Mouse (Mus musculus) splenic B cell, adult 2 months (primary cell): ENCODE data around the gene Arl2.
A peak's percentile ranks its signal among the peaks of the same experiment; 100 is the strongest.

Source experiments
- DNase-seq: peaks from one replicate; pipeline ENCODE4 v3.0.0-alpha.2; 2011; ENCODE audit warnings: low read depth, low spot score
- H3K27me3 ChIP-seq: 2 replicates; pipeline ENCODE4 v1.6.1; 2012; ENCODE audit warnings: mild to moderate bottlenecking, low read length, moderate library complexity, mixed read lengths; ENCODE audit not compliant: control insufficient read depth, poor library complexity, insufficient read depth, severe bottlenecking
- H3K36me3 ChIP-seq: 2 replicates; pipeline ENCODE4 v1.6.1; 2012; ENCODE audit warnings: mild to moderate bottlenecking, low read length, moderate library complexity, mixed read lengths; ENCODE audit not compliant: control insufficient read depth, poor library complexity, insufficient read depth, severe bottlenecking

Gene Arl2

GRCm38 (mm10) chr19:6141394-6141749 is at the start of gene Arl2:
Arl2 (minus strand) TSS chr19:6141548.
- H3K27me3 ChIP-seq: no peaks in the 10 kb centered on the region
- peak; percentile 90 for DNase-seq
- H3K36me3 ChIP-seq: no peaks in the 10 kb centered on the region; the same call in 1 of the 2 replicates

GRCm38 (mm10) chr19:6184131-6184530 is 42.8 kb upstream of the Arl2 start, which contains the start of gene Majin:
Majin (plus strand) TSS chr19:6184388.
- DNase-seq: no peak
- H3K36me3 ChIP-seq: no peaks in the 10 kb centered on the region

GRCm38 (mm10) chr19:6182534-6182933 is 41.2 kb upstream of the Arl2 start:
- H3K36me3 ChIP-seq: no peaks in the 10 kb centered on the region
- no peaks in the 10 kb centered on the region for H3K27me3 ChIP-seq
- peak; percentile 10 for DNase-seq

More at GRCm38 (mm10) chr19:6184131-6184530, 42.8 kb upstream of the Arl2 start, which contains the start of gene Majin:
- no peaks in the 10 kb centered on the region for H3K27me3 ChIP-seq

- DNase-seq: no peak
- H3K27me3 ChIP-seq: no peaks in the 10 kb centered on the region
- no peaks in the 10 kb centered on the region for H3K36me3 ChIP-seq
These were observed 40.3 kb upstream of the Arl2 start for GRCm38 (mm10) chr19:6181629-6182028.

- no peak for DNase-seq
- Histone ChIP-seq H3K36me3 (no peaks in the 10 kb centered on the region), H3K27me3 (no peaks in the 10 kb centered on the region)
These were observed 37.4 kb upstream of the Arl2 start for GRCm38 (mm10) chr19:6178775-6179174.

GRCm38 (mm10) chr19:6174771-6175170 is 33.4 kb upstream of the Arl2 start:
- Histone ChIP-seq H3K27me3 (no peaks in the 10 kb centered on the region), H3K36me3 (no peaks in the 10 kb centered on the region)
- no peak for DNase-seq

- no peaks in the 10 kb centered on the region for H3K27me3 ChIP-seq
- DNase-seq: no peak
- H3K36me3 ChIP-seq: no peaks in the 10 kb centered on the region
These were observed 29.9 kb upstream of the Arl2 start for GRCm38 (mm10) chr19:6171215-6171614.

- Histone ChIP-seq H3K27me3 (no peaks in the 10 kb centered on the region), H3K36me3 (no peaks in the 10 kb centered on the region)
- DNase-seq: no peak
These were observed 25.4 kb upstream of the Arl2 start for GRCm38 (mm10) chr19:6166750-6167149.

- DNase-seq: no peak
- no peaks in the 10 kb centered on the region for H3K36me3 ChIP-seq
- no peaks in the 10 kb centered on the region for H3K27me3 ChIP-seq
These were observed 22.7 kb upstream of the Arl2 start for GRCm38 (mm10) chr19:6163872-6164547.

- no peaks in the 10 kb centered on the region for H3K27me3 ChIP-seq
- DNase-seq: peak; percentile 61
These were observed 15.9 kb upstream of the Arl2 start for GRCm38 (mm10) chr19:6157220-6157619.

GRCm38 (mm10) chr19:6156372-6156771 is 15.0 kb upstream of the Arl2 start:
- H3K36me3 ChIP-seq: no peaks in the 10 kb centered on the region
- no peaks in the 10 kb centered on the region for H3K27me3 ChIP-seq
- no peak for DNase-seq

More at GRCm38 (mm10) chr19:6157220-6157619, 15.9 kb upstream of the Arl2 start:
- H3K36me3 ChIP-seq: no peaks in the 10 kb centered on the region

GRCm38 (mm10) chr19:6155174-6155573 is 13.8 kb upstream of the Arl2 start:
- Histone ChIP-seq H3K36me3 (no peaks in the 10 kb centered on the region), H3K27me3 (no peaks in the 10 kb centered on the region)
- no peak for DNase-seq

- no peak for DNase-seq
- no peaks in the 10 kb centered on the region for H3K36me3 ChIP-seq
- H3K27me3 ChIP-seq: no peaks in the 10 kb centered on the region
These were observed 3.5 kb upstream of the Arl2 start for GRCm38 (mm10) chr19:6144842-6145241.

- Histone ChIP-seq H3K36me3 (no peaks in the 10 kb centered on the region; the same call in 1 of the 2 replicates), H3K27me3 (no peaks in the 10 kb centered on the region)
- peak; percentile 97 for DNase-seq
These were observed 512 bp downstream of the Arl2 start, which contains the start of gene Batf2 for GRCm38 (mm10) chr19:6140678-6141393. Batf2 (plus strand) TSS chr19:6140983.

- H3K27me3 ChIP-seq: no peaks in the 10 kb centered on the region
- no peak for DNase-seq
- H3K36me3 ChIP-seq: no peaks in the 10 kb centered on the region; the same call in 1 of the 2 replicates
These were observed 1.0 kb downstream of the Arl2 start for GRCm38 (mm10) chr19:6140374-6140677.
